Mouse (Mus musculus) intestine, postnatal 0 days (tissue): ENCODE measurements around the gene Ivd. TPM values are rescaled to one million over a fixed set of nuclear protein-coding genes. Genes with fewer than 3 reads are reported as not detected.
A peak's percentile ranks its signal among the peaks of the same experiment; 100 is the strongest.

Source experiments
- ATAC-seq: fragments of 200-750 bp; cut with Nextera tagmentation; 2 replicates; pipeline ENCODE4 v1.8.0; 2017; ENCODE audit warnings: mild to moderate bottlenecking, moderate TSS enrichment, moderate library complexity
- H3K27ac ChIP-seq: fragments of 300-500 bp; sonication (generic); 2 replicates; pipeline ENCODE4 v1.5.1; 2014; ENCODE audit warnings: mild to moderate bottlenecking, low read depth, low read length, moderate library complexity
- H3K27me3 ChIP-seq: fragments of 300-500 bp; sonication (generic); replicated peaks from 2 replicates; pipeline ENCODE4 v1.6.1; 2014; ENCODE audit warnings: low read length, mixed read lengths; ENCODE audit not compliant: control insufficient read depth, insufficient read depth
- H3K36me3 ChIP-seq: fragments of 300-500 bp; sonication (generic); 2 replicates; pipeline ENCODE4 v1.6.1; 2014; ENCODE audit warnings: mild to moderate bottlenecking, moderate library complexity; ENCODE audit not compliant: control insufficient read depth, insufficient read depth
- H3K4me1 ChIP-seq: fragments of 300-500 bp; sonication (generic); replicated peaks from 2 replicates; pipeline ENCODE4 v1.6.1; 2014; ENCODE audit warnings: antibody characterized with exemption, low read length, mixed read lengths; ENCODE audit not compliant: control insufficient read depth, insufficient read depth
- H3K4me2 ChIP-seq: fragments of 300-500 bp; sonication (generic); replicated peaks from 2 replicates; pipeline ENCODE4 v1.6.1; 2014; ENCODE audit warnings: low read depth, mild to moderate bottlenecking, moderate library complexity
- H3K4me3 ChIP-seq: fragments of 300-500 bp; sonication (generic); 2 replicates; pipeline ENCODE4 v1.5.1; 2014; ENCODE audit warnings: low read depth, low read length
- H3K9ac ChIP-seq: fragments of 300-500 bp; sonication (generic); 2 replicates; pipeline ENCODE4 v1.6.1; 2014; ENCODE audit warnings: mild to moderate bottlenecking, low read depth, low read length
- H3K9me3 ChIP-seq: fragments of 300-500 bp; sonication (generic); 2 replicates; pipeline ENCODE4 v1.6.1; 2016; ENCODE audit warnings: mixed run types; ENCODE audit not compliant: control insufficient read depth
- CTCF ChIP-seq: sonication (generic); IDR thresholded peaks from 2 replicates; pipeline ENCODE4 v1.5.1; 2016; ENCODE audit warnings: low read depth, mild to moderate bottlenecking, control low read depth, antibody characterized with exemption, moderate library complexity
- WGBS: fragments of 180-500 bp; shearing (Covaris S2); extraction: QIAGEN DNeasy Blood & Tissue Kit; methylation state at CpG from one replicate; pipeline ENCODE4 v1.1.7; 2014; 5-methylcytosine and 5-hydroxymethylcytosine counted together
- polyA plus RNA-seq: library from polyadenylated mRNA; unstranded; fragments of >200 nt; fragmentation: Nextera tagmentation; extraction: Ambion mirVana; gene quantifications from 2 replicates; pipeline ENCODE4 v1.2.1, GENCODE M21; 2015

Gene Ivd
- polyA plus RNA-seq, result 13.4 and 14.2 TPM in 2 replicates

DNA sequence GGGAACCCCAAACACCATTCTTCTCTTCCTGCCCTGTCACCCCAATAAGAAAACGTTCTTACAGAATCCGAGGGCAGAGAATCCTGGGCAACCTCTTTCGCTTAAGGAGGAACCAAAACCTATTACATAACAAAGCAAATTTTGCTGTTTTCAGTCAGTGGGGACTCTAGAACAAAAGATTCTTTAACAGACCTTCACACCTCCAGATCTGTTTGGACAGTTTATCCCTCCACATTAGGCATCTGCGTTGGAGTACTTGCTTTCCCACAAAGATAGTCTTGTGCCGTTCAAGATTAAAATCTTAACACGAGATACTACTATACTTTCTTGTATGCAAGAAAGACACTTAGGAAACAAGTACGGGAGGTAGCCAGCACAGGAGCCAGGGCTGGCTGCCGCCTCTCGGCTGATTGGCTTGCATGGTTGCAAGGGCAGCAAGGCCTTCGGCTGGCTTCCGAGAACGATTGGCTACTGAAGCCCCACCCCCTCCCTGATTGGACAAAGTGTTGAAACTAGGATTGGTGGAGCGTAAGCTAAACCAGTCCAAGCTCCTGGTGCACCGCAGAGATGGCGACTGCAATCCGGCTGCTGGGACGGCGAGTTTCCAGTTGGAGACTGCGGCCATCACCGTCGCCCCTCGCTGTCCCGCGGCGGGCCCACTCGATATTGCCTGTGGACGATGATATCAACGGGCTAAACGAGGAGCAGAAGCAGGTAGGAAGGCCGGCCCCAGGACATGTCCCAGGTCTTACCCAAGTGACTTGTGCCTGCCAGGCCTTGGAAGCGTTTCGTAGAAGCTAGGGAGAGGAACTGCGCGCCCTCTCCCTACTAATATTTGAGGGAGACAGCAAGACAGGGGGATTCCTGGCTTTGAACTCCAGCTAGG lies at the start of gene Ivd:
Gene Ivd, plus strand, starts transcription at position 501 of the 886 bp plus-strand sequence.
- no peak for TF ChIP-seq CTCF
- Histone ChIP-seq H3K27me3 (no peaks in the 10 kb centered on the region), H3K4me1 (0 out of 2 replicates have a peak, but pooled peaks cover 6% of the 10 kb centered on the region), H3K4me3 (peak within 1 kb of the TSS; percentile 56), H3K27ac (no peak within 1 kb of the TSS), H3K4me2 (peak within 1 kb of the TSS; percentile 84), H3K36me3 (no peaks in the 10 kb centered on the region), H3K9ac (peak within 1 kb of the TSS; percentile 45), H3K9me3 (no peaks in the 10 kb centered on the region)
- WGBS, result under 1% methylated on average over 34 of the region's 34 CpGs
- peak; percentile 99 for ATAC-seq

DNA sequence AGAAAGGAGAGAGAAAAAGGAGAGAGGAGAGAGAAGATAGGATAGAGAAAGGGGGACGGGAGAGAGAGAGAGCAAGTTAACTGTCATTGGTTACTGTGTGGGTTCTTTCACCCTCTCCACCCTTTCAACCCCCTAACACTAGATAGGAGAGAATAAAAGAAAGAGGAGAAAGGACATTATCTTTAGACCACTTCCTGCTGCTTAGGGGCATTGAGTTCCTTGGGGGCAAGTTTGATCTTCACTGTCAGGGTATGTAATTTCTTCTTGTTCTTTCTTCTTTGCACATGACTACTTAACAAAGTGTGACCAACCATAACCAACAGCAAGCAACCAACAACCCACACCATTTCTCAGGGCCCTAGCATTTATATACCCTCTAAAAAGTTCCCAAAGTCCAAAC lies 49.0 kb upstream of the Ivd start:
- H3K4me2 ChIP-seq, result no peak overlapping the region
- H3K4me1 ChIP-seq, result peaks cover 7% of the 10 kb centered on the region
- H3K9me3 ChIP-seq, result no peaks in the 10 kb centered on the region
- H3K4me3 ChIP-seq, result no peak overlapping the region
- TF ChIP-seq CTCF, result no peak
- no peak overlapping the region for H3K9ac ChIP-seq
- no peak overlapping the region for H3K27ac ChIP-seq
- H3K27me3 ChIP-seq, result no peaks in the 10 kb centered on the region
- peaks cover 7% of the 10 kb centered on the region for H3K36me3 ChIP-seq
- ATAC-seq, result no peak
- WGBS, result 59% methylated on average over 1 of the region's 1 CpGs

DNA sequence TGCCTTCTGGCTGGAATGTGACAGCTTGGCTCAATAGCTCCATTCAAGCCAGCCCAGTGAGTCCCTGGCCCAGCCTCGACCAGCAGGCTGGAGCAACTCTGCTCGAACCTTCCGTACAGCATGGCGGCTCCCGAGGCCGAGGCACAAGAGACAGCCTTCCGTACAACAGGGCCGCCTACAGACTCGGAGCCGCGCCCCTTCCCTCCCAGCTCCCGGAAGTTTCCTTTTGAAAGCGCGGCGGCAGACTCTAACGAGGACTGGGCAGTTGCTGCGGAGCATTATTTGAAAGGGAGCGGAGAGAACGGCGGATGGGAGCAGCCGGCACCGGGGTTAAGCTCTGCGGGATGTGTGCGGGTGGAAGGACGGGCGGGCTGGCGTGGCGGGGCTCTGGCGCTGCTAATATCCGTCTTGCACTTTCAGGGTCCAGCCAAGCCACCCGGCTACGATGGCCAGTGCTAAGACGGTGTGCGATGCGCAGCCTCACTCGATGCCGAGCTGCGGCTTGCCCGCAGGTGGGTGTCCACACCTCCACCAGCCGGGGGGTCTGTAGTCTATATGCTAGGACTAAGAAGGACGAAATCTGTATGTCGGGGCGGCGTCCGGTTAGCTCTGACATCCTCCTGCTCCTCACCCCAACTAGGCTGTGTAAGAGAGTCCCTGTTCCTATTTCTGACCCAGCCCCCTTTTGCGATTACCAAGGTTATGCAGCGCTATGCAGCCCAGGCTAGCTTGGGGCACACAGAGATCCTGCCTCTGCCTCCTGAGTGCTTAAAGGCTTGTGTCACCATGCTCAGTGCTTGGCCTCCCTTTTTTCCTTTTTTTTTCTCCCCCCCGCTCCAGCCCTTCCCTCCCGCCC lies 47.5 kb upstream of the Ivd start, which contains the start of gene Knstrn:
Gene Knstrn, plus strand, starts transcription at position 23 of the 856 bp plus-strand sequence.
- Histone ChIP-seq H3K4me1 (peaks cover 7% of the 10 kb centered on the region), H3K36me3 (peaks cover 17% of the 10 kb centered on the region), H3K4me2 (peak within 1 kb of the TSS; percentile 98), H3K9ac (peak within 1 kb of the TSS; percentile 67), H3K27ac (peak within 1 kb of the TSS; percentile 46; the same call in 1 of the 2 replicates), H3K4me3 (peak within 1 kb of the TSS; percentile 82), H3K9me3 (no peaks in the 10 kb centered on the region), H3K27me3 (no peaks in the 10 kb centered on the region)
- ATAC-seq, result peak; percentile 87
- WGBS, result under 1% methylated on average over 49 of the region's 49 CpGs
- peak; percentile 14; the same call in 1 of the 2 replicates for TF ChIP-seq CTCF

DNA sequence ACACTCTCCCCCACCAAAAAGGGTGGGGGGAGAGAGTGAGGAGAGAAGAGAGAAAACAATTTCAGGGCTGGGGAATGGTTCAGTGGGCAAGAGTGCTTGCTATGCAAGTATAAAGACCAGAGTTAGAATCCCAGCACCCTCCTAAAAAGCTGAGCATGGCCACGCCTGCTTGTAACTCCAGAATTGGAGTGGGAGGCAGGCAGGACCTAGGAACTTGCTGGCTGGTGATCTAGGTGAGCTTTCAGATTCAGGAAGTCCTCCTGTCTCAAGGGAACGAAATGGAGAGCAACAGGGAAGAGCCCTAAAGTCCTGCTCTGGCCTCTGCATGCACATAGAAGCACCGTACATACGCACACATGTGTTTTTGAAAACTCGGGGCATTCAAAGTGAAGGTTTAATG lies 39.0 kb upstream of the Ivd start:
- no peak overlapping the region for H3K4me2 ChIP-seq
- H3K4me1 ChIP-seq, result no peaks in the 10 kb centered on the region
- 89% methylated on average over 5 of the region's 5 CpGs for WGBS
- no peaks in the 10 kb centered on the region for H3K9me3 ChIP-seq
- no peak for TF ChIP-seq CTCF
- no peaks in the 10 kb centered on the region for H3K27me3 ChIP-seq
- no peak overlapping the region for H3K9ac ChIP-seq
- H3K27ac ChIP-seq, result no peak overlapping the region
- peaks cover 38% of the 10 kb centered on the region for H3K36me3 ChIP-seq
- ATAC-seq, result no peak
- H3K4me3 ChIP-seq, result no peak overlapping the region

DNA sequence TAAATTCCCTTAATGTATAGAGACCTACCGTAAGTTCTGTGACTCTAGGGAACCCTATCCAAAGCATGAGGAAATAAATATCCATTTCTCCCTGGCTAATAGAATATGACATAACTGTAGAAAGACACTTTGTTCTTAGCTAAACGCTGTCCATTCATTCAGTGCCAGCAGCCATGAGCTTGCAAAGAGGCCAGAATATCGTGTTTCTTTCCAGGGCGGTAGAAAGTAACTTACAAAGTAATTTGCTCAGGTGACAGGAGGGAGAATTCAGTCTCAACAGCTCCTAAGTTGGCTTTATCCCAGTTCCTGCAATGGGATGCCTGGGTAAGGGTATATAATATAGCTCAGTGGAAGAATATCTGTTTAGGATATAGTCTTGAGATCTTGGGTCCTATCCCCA lies 37.4 kb upstream of the Ivd start:
- H3K4me3 ChIP-seq, result no peak overlapping the region
- peaks cover 28% of the 10 kb centered on the region; the same call in 1 of the 2 replicates for H3K36me3 ChIP-seq
- H3K4me2 ChIP-seq, result no peak overlapping the region
- no peak for ATAC-seq
- no peaks in the 10 kb centered on the region for H3K4me1 ChIP-seq
- H3K27ac ChIP-seq, result no peak overlapping the region
- H3K9ac ChIP-seq, result no peak overlapping the region
- 98% methylated on average over 4 of the region's 4 CpGs for WGBS
- no peaks in the 10 kb centered on the region for H3K9me3 ChIP-seq
- H3K27me3 ChIP-seq, result no peaks in the 10 kb centered on the region
- no peak for TF ChIP-seq CTCF

DNA sequence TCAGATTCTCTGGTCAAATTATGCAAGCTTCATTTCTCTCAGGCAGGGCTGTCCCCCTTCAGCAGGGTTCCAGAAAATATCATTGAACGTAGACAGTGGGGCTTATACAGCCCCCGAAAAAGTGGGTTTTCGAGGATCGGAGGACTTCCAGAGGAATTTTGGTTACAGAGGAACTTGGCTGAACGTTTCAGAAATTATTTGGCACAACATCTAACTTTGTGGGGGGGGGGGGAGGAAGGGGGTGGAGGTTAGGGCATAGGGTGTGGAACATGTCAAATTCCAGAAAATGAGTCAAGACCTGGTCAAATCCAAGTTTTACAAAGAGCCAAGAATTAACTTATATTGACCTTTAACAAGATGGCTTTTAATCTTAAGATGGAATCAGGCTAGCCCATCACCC lies 32.7 kb upstream of the Ivd start:
- Histone ChIP-seq H3K9me3 (no peaks in the 10 kb centered on the region), H3K4me1 (no peaks in the 10 kb centered on the region), H3K27me3 (no peaks in the 10 kb centered on the region), H3K4me2 (no peak overlapping the region), H3K36me3 (peaks cover 50% of the 10 kb centered on the region), H3K27ac (no peak overlapping the region), H3K9ac (no peak overlapping the region), H3K4me3 (no peak overlapping the region)
- no peak for ATAC-seq
- TF ChIP-seq CTCF, result no peak
- WGBS, result 90% methylated on average over 5 of the region's 5 CpGs
